Mouse (Mus musculus): ENCODE measurements around the gene Itga5.
"Not testable (repeated sequence)": the region's sequence is repeated elsewhere in the genome, so short reads cannot be mapped to it uniquely, and the experiment has no call there.

Itga5 gene

DNA sequence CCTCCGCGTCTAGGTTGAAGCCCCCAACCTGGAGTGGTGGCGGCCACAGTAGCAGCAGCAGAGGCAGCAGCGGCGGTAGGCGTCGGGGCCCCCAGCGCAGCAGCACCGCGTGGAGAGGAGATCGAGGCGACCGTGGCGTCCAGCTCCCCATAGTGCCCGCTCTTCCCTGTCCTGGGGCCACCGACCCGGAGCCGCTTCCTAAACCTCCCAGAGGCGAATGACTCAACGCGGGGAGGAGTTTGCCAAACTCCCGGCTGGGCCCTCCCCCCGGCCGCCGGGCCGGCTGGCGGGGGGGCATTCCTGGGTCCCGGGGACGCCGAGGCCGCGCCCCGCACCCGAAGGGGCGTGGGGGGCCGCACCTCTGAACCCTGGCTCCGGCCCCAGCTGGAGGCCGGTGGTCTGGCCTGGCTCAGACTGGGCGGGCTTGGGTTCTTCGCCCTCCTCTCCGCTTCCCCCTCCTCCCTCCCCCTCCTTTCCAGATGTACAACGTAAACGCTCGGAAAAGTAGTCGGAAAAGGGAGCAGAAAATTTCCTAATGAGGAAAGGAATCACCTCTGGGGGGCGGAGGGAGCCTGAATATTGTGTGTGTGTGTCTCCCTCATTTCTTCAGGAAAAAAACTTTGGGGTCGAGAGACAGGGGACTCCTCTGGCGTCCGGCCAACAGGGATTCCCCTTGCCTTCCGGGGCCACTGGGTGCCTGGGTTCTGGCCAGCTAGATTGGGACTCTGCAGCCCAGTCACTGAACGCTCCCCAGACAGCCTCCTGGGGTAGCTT is at the start of gene Itga5:
TSS of gene Itga5 (minus strand) at position 388 of the 774 bp plus-strand sequence.
- DNase-seq (ENCODE audit: low spot score in 2 of 2) = no peak

DNA sequence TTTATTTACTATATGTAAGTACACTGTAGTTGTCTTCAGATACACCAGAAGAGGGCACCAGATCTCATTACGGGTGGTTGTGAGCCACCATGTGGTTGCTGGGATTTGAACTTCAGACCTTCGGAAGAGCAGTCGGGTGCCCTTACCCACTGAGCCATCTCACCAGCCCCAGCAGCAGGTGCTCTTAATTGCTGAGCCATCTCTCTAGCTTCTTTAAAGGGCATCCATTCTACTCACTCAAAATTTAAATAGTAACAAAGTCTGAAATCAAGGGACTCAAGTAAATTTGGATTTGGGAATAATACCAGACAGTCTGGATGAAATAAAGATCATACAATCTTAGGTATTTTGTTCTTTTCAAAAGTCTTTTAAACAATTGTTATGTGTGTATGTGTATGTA is 39.0 kb upstream of the Itga5 start:
- not testable (repeated sequence) for DNase-seq (ENCODE audit: low spot score in 2 of 2)

DNA sequence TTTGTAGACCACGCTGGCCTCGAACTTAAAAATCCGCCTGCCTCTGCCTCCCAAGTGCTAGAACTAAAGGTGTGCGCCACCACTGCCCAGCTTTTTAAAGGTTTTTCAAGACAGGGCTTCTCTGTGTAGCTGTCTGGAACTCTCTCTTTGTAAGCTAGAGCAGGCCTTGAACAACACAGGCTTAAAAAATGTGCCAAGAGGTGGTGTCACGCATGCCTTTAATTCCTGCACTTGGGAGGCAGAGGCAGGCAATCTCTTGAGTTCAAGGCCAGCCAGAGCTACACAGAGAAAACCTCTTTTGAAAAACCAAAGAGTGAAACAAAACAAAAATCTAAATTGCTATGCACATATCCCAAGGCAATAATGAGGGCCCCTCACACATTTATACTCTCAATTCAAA is 34.8 kb upstream of the Itga5 start:
- DNase-seq (ENCODE audit: low spot score in 2 of 2) = no peak

DNA sequence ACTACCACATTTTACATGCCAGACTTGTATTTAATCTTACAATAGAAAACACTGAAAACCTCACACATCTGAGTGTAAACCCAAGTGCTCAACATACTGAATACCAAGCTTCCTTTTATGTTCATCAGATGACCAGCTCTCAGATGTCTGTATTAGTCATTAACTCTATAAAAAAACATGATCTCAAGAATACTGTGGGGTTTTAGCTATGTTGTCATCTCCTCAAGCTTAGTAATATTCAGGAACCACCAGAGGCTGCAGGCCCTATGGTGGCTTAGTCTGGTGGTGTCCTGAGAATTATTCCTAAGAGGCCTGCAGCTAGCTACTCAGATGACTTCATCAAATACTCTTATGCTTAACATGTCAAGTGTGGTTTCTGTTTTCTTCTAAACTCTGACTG is 27.0 kb upstream of the Itga5 start:
- DNase-seq (ENCODE audit: low spot score in 2 of 2) = no peak

DNA sequence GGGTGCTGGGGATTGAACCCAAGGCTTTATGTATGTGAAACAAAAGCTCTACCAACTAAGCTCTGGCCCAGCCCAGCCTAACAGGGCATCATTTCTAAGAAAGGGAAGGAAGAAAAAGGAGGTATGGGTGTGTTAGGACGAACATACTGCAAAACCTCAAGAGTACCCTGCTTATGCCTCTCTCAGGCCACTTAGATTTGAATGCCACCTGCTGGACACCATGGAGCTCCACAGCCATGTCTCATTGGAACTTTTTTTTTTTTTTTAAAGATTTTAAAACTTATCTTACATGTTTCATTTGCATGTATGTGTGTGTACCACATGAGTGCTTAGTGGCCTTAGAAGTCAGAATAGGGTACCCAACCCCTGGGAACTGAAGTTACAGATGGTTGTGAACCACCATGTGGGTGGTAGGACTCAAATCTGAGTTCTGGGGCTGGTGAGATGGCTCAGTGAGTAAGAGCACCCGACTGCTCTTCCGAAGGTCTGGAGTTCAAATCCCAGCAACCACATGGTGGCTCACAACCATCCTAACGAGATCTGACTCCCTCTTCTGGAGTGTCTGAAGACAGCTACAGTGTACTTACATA is 22.1 kb upstream of the Itga5 start:
- DNase-seq (ENCODE audit: low spot score in 2 of 2) = no peak

DNA sequence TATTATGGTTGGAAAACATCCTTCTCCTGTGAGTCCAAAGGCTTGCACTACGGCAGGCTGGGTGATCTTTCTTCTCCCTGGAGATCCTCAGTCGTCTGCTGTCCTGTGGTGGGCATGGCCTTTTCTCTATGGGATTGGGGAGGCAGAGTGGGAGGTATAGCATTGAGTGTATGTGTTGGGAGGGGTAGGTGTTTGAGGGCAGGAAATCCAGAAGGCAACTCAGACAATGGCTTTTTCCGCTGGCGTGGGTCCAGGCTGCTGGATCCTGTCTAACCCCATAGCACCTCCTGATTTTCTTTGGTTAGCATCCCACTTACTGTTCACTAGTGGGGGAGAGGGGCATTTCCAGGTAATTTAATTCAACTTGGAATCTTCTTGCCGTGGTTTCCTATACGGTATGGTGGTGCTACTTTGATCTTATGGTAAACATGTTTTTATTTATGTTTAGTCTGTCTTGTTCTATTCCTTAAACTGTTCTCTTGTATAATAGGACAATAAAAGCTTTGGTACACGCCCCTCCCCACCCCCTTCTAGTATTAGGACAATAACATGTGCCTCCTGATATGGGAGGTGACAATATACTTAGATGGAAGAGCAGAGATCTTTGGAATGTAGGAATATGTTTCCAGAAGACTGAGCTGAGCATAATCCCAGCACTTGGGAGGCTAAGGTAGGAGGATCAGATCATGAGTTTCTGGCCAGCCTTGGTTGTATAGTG is 17.4 kb upstream of the Itga5 start:
- DNase-seq (ENCODE audit: low spot score in 2 of 2) = no peak

DNA sequence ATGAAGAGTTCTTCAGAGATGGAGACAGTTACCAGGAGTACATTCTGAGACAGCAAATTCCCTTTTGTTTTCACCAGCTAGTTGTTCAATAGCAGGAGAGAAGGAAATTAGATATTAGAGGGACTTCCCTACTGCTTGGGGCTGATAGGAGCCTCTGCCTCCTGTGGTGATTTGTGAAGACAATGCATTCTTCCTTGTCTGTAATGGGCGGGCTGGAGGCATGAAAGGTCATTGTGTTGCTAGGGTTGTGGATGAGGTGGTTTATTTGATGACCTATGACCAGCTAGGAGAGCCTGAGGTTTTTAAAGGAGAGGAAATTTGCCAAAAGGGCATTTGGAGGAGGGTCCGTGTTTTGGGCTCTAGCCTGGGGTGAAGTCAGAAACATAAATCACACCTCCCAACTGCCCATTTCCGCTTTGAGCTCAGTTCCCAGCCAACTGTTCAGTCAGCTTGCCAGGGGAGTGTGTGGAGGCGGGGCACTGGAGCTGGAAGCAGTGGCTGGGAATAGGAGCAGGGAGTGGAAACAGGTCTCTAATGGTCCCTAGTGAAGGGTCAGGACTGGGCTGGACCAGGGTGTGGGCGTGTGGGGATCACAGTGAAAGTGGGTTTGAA is 16.3 kb upstream of the Itga5 start:
- no peak for DNase-seq (ENCODE audit: low spot score in 2 of 2)

DNA sequence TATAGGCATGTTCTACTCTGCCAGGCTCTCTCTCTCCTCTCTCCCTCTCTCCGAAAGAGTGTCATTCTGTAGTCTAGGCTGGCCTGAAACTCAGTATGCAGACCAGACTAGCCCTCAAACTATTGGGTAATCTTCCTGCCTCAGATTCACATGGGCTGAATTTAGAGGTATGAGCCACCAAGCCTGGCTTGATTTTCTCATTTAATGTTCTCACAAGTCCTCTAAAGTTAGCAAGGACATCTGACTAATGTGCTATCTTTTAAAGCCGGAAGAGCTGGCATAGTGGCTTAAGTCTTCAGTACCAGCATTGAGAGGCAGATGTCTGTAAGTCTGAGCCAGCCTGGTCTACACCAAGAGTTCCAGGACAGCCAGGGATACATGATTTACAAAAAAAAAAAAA is 15.5 kb upstream of the Itga5 start:
- no peak for DNase-seq (ENCODE audit: low spot score in 2 of 2)

DNA sequence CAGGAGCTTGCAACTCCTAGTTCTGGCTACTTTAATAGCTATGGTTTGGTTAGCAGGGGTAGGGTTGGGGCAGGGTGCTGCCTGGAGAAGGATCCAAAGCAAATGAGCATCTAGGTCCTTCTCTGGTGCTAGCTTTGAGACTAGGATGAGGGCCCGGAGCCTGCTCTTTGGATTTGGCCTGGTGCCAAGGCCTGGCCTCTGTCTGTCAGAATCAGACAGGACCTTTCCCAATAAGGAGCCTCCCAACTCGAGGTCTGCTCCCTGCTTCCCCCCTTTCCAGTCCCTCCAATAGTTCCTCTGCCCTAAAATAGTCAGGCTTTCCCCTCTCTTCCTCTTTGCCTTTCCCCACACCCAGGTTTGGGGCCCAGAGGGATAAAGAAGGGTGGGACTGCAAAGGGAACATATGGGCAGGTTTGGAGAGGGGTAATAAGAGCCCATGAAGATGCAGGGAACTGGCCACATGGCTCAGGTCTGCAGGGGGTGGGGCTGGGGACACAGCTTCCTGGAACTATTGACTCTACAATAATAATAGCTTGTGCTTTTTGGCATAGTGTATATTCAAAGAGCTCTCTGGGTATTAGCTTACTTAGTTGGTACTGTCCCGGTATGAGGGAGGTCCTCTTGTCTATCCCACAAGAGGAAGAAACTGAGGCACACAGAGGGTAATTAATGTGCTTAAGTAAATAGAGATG is 12.2 kb upstream of the Itga5 start:
- DNase-seq (ENCODE audit: low spot score in 2 of 2) = no peak

DNA sequence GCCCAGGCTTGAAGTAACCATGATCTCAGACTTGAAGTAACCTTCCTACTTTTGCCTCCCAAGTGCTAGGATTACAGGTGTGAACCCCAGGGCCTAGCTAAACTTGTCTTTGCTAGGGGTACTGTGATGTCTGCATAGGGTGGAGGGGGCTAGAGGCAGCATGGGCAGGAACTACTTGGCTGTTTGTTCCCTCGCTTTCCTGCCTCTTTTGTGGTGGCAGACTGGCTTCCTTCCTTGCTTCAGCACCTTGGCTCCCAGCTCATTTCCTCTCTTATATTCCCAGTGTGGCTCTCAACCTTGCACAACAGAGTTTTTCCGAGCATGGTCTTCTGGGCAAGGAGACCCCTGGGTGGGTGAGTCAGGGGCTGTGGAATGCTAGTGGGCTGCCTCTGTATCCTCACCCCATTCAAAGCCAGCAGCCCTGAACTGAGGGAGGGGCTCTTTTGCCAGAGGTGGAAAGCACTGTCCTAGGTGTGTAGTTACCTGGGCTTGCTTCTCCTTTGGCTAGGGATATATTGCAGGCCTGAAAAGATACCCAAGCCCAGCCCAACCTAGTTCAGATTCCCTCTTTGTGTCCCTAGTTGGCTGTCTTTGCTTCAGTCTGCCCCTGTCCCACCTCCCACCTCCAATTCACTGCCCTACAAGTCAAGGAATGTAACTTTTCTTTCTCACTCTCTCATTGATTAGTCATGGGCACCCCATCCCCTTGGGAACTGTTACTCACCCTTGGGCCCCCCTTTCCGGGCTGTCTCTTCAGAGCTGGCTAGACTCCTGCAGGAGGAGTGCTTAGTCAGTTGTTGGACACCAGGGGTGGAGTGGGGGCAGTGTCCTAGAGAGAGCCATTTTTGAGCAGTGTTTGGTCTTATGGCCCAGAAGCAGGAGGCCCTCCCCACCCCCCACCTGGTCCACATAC is 11.4 kb upstream of the Itga5 start:
- no peak for DNase-seq (ENCODE audit: low spot score in 2 of 2)

DNA sequence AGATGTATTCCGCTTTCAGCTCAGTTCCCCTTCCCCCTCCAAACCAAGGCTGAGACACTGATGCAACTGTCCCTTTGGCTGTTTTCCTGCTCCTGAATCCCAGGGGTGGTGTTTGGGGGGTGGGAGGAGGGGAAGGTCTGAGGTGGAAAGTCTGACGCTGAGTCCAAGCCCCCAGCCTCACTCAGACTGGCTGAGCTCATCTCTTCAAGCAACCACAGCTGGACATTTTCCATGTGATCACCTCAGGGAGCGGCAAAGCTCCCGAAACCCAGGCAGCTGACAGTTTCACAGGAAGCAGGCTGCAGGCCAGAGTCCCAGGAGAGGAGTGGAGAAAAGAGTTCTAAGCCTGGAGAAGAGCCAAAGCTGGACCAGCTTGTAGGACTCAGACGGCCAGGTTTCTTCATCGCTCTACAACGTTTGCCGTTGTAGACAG is 10.3 kb upstream of the Itga5 start:
- no peak for DNase-seq (ENCODE audit: low spot score in 2 of 2)

DNA sequence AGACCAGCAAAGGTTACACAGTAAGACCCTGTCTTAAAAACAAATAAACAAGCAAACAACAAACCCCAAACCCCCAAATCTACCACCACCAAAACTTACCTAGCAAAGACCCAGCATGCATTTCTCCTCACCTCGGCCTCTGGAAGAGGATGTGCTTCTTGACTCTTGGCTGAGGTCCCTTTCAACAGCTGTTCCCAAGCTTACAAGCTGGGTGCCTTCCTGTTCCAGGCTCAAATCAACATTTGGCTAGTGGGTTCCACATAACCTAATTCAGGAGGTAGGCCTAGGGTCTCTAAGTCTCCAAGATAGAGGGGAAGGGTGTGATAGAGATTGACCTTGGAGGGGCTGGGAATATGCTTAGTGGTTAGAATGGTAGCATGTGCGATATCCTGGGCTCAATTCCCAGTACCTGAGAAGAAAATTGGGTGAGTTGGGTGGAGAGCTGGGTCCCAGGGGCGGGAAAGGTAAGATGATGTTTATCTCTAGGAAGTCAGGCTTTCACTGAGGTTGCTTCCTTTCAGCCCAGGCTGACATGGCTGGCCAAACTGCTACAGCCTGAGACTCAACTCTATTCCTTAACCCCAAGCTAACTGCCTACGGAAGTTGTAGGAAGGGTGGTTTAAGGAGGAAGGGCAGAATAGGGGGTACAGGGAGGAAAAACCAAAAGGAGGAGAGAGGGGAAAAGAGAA is 8.7 kb upstream of the Itga5 start:
- no peak for DNase-seq (ENCODE audit: low spot score in 2 of 2)

DNA sequence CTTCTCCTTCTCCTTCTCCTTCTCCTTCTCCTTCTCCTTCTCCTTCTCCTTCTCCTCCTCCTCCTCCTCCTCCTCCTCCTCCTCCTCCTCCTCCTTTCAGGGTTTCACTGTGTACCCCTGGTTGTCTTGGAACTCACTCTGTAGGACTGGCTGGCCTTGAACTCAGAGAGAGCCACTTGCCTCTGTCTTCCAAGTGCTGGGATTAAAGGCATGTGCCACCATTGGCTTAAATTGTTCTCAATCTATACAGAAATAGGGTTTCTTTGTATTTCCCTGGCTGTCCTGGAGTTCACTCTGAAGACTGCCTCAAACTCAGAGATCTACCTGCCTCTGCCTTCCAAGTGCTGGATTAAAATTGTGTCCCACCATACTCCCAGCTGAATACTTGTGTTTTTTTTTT is 5.9 kb upstream of the Itga5 start:
- no peak for DNase-seq (ENCODE audit: low spot score in 2 of 2)

DNA sequence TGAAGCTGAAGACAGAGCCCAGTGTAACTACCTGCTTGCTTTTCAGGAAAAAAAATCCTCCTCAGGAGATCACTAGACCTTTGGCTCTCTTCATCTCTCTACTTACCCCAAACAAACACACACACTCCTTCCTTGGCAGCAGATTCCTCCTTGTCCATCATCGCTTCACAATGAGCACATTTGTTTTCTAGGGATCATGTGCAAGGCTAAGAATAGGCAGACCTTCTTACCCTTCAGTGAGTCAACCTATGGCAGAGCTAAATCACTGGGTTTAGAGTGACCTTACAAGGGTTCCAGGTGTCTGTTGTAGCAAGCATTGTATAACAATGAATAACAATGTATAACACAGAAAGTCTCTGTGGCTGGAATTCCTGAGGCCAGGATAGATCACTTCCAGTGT is 5.2 kb upstream of the Itga5 start:
- DNase-seq (ENCODE audit: low spot score in 2 of 2) = no peak

DNA sequence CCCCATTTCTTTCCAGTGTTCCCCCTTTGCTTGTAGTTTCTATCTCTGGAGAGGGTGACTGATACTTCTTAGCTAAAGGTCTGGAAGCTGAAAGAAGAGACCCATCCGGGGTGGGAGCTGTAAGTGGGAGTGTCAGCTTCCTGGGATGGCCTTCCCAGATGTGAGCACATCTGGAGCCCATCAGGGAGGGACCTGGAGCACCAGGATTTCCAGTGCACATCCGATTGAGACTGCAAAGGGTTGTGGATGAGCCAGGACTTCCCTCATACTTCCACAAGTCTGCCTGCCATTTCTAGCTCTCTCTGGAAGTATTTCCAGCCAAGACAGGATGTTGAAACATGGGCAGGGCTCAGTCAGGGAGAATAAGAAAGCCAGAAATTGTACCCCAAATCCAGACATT is 4.6 kb upstream of the Itga5 start:
- DNase-seq (ENCODE audit: low spot score in 2 of 2) = no peak

DNA sequence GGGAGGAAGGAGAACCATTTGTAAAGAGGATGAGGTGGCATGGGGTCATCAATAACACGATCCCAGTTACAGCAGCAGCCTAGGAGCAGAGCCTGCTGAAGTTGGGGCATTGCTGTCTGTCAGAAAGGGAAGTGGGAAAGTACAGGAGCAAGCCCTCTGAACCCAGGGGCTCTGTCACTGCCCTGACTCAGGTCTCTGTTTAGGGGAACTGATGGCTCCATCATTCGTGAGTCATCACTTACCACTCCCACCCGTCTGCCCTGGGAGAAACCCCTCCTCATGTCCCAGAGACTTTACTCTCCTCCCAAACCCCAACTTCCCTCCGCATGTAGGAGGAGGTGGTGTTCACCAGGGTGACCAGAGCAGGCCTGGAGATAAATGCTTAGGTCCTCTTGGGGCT is 3.9 kb upstream of the Itga5 start:
- DNase-seq (ENCODE audit: low spot score in 2 of 2) = no peak

DNA sequence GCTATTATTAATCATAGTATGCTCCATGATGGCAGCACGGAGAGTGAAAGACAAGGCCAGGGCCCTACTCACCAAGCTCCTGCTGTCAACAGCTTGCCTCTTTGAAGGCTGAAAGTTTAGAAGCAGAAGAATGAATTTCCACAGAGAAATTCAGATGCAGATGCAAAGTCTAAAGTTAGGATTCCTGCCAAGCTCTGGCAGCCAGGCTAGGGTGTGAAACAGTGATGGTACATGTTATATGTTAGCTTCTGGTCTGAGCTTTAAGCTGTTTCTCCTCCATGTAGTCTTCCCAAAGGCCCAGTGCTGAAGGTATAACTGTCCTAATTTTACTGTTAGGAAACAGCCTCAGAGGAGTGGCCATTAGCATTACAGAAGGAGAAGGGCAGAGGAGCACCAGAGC is 2.6 kb upstream of the Itga5 start:
- DNase-seq (ENCODE audit: low spot score in 2 of 2) = no peak

DNA sequence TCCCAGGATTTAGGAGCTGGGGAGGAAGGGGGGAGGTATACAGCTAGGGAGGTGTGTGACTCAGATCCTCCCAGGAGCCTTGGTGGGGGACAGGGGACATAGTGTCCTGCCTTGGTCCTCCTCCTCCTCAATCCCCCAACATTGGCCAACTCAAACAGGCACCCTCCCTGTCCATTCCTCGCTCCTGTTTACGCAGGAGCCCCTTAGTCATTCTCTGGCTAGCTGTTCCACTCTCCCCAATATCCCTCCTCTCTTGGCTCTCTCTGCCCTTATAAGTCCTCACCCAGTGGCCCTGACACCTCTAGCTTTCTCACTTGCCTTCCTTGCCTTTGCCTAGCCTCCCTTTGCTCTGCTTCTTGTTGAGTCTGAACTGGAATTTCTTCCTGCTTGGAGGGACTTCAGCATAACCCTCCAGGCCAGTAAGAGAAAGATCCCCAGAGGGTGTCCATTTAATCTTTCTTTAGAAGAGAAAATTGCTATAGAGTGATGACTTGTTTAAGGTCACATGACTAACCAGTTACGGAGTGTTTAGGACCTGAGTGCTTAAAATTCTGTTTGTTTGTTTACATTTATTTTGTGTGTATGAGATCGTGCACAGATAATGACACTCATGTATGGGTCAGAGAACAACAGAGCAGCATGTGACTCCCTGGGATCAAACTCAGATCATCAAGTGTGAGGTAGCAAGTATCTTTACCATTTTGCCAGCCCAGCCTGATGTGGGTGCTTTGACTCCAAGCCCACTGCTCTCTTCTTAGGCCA is 1.8 kb upstream of the Itga5 start:
- DNase-seq (ENCODE audit: low spot score in 2 of 2) = no peak

Data from frontal cortex, postnatal 25 days (tissue).